Mouse (Mus musculus) neural tube, embryonic 12.5 days (tissue): ENCODE measurements around the gene Vdac1. TPM values are rescaled to one million over a fixed set of nuclear protein-coding genes. Genes with fewer than 3 reads are reported as not detected.

Source experiments
- ATAC-seq: fragments of 200-750 bp; cut with Nextera tagmentation; 2 replicates; pipeline ENCODE4 v1.8.0; 2017; ENCODE audit warnings: low read depth, mild to moderate bottlenecking, moderate TSS enrichment, moderate library complexity; ENCODE audit not compliant: low FRiP score
- H3K27ac ChIP-seq: fragments of 300-500 bp; sonication (generic); 2 replicates; pipeline ENCODE4 v1.5.1; 2016
- H3K27me3 ChIP-seq: fragments of 300-500 bp; sonication (generic); replicated peaks from 2 replicates; pipeline ENCODE4 v1.6.1; 2016; ENCODE audit warnings: mild to moderate bottlenecking
- H3K36me3 ChIP-seq: fragments of 300-500 bp; sonication (generic); 2 replicates; pipeline ENCODE4 v1.6.1; 2016; ENCODE audit warnings: mild to moderate bottlenecking
- H3K4me1 ChIP-seq: fragments of 300-500 bp; sonication (generic); 2 replicates; pipeline ENCODE4 v1.6.1; 2016
- H3K4me2 ChIP-seq: fragments of 300-500 bp; sonication (generic); replicated peaks from 2 replicates; pipeline ENCODE4 v1.6.1; 2016; ENCODE audit warnings: mild to moderate bottlenecking
- H3K4me3 ChIP-seq: fragments of 300-500 bp; sonication (generic); 2 replicates; pipeline ENCODE4 v1.5.1; 2016
- H3K9ac ChIP-seq: fragments of 300-500 bp; sonication (generic); 2 replicates; pipeline ENCODE4 v1.6.1; 2016; ENCODE audit warnings: mild to moderate bottlenecking
- H3K9me3 ChIP-seq: fragments of 300-500 bp; sonication (generic); 2 replicates; pipeline ENCODE4 v1.6.1; 2016; ENCODE audit warnings: mild to moderate bottlenecking
- WGBS: fragments of 180-500 bp; shearing (Covaris S2); methylation state at CpG from one replicate; pipeline ENCODE4 v1.1.7; 2016; 5-methylcytosine and 5-hydroxymethylcytosine counted together
- polyA plus RNA-seq: library from polyadenylated mRNA; unstranded; fragments of >200 nt; fragmentation: Nextera tagmentation; extraction: Ambion mirVana; gene quantifications from 2 replicates; pipeline ENCODE4 v1.2.1, GENCODE M21; 2016

Vdac1 gene
- polyA plus RNA-seq, 1 experiment from 2014 or later = 221 TPM

DNA sequence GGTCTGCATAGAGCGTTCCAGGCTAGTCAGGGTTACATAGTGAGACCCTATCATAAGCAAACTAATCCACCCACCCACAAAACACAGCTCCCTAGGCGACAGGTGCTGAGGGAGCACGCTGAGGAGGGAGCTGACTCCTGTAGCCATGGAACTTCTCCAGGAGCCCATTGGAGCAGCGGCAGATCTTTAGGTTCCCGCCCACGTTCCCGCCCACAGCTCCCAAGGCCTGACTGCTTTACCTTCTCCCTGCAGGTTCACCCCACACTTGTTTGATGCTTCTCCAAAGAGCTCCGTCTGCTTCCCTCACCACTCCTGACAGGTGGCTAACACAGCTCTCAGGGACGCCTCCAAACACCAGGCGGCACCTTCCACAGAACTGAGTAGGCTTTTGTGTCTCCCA is 76.5 kb downstream of the Vdac1 start:
- Histone ChIP-seq H3K9me3 (peaks cover 2% of the 10 kb centered on the region), H3K36me3 (no peaks in the 10 kb centered on the region), H3K4me3 (no peak overlapping the region), H3K4me2 (no peak overlapping the region), H3K4me1 (peaks cover 9% of the 10 kb centered on the region), H3K27me3 (peaks cover 7% of the 10 kb centered on the region; the same call in 1 of the 2 replicates), H3K27ac (no peak overlapping the region), H3K9ac (no peak overlapping the region)
- no peak for ATAC-seq
- WGBS = 24% methylated on average over 10 of the region's 10 CpGs

Other genes starting within 250 kb of the Vdac1 start
- gene Olfr1373, start 215.3 kb upstream of the Vdac1 start, polyA plus RNA-seq = not detected in 2 replicates
- gene Olfr1371, start 146.9 kb upstream of the Vdac1 start, polyA plus RNA-seq = not detected in 2 replicates
- gene Skp1a, start 128.9 kb upstream of the Vdac1 start, polyA plus RNA-seq = 1,002 and 1,024 TPM in 2 replicates
- gene Tcf7, start 77.8 kb upstream of the Vdac1 start, polyA plus RNA-seq = 7.5 and 8.8 TPM in 2 replicates
- gene 9530068E07Rik, start 35.6 kb downstream of the Vdac1 start, polyA plus RNA-seq = 151 and 153 TPM in 2 replicates